Mouse (Mus musculus) embryonic fibroblast, embryonic 13.5 days (primary cell): ENCODE measurements around the gene Cryl1. TPM values are rescaled to one million over a fixed set of nuclear protein-coding genes. Genes with fewer than 3 reads are reported as not detected.

ENCODE experiments used
- H3K27ac ChIP-seq: 2 replicates; pipeline ENCODE4 v1.5.1; 2012; ENCODE audit warnings: low read length, control low read depth, inconsistent platforms; ENCODE audit not compliant: insufficient read depth
- H3K4me1 ChIP-seq: 2 replicates; pipeline ENCODE4 v1.6.1; 2011; ENCODE audit warnings: low read length; ENCODE audit not compliant: control insufficient read depth, insufficient read depth
- H3K4me3 ChIP-seq: 2 replicates; pipeline ENCODE4 v1.5.1; 2011; ENCODE audit warnings: mild to moderate bottlenecking, control low read depth, low read length; ENCODE audit not compliant: insufficient read depth
- CTCF ChIP-seq: IDR thresholded peaks from 2 replicates; pipeline ENCODE4 v1.5.1; 2011; ENCODE audit warnings: mild to moderate bottlenecking, control low read depth, low read length, moderate library complexity, borderline replicate concordance; ENCODE audit not compliant: insufficient read depth
- POLR2A ChIP-seq: IDR thresholded peaks from 2 replicates; pipeline ENCODE4 v1.6.1; 2011; ENCODE audit warnings: low read depth, mild to moderate bottlenecking, control low read depth, low read length, moderate library complexity
- polyA plus RNA-seq: library from polyadenylated mRNA; stranded (reverse); fragments of >200 nt; gene quantifications from 2 replicates; pipeline ENCODE4 v1.2.4, GENCODE M21; 2011; ENCODE audit warnings: low read depth; ENCODE audit not compliant: missing spikeins, insufficient read length

Cryl1 gene
- polyA plus RNA-seq, 1 experiment = 12.9 TPM

GRCm38 (mm10) chr14:57402815-57403214, 4.5 kb upstream of the Cryl1 start:
- H3K27ac ChIP-seq = no peak overlapping the region
- no peak overlapping the region for H3K4me3 ChIP-seq
- TF ChIP-seq CTCF (no peak), POLR2A (no peak)
- H3K4me1 ChIP-seq = 0 out of 2 replicates have a peak, but pooled peaks cover 2% of the 10 kb centered on the region

GRCm38 (mm10) chr14:57398813-57399427, 591 bp upstream of the Cryl1 start:
- Histone ChIP-seq H3K4me1 (0 out of 2 replicates have a peak, but pooled peaks cover 4% of the 10 kb centered on the region), H3K4me3 (peak overlapping the region; percentile 42), H3K27ac (no peak overlapping the region)
- TF ChIP-seq CTCF = no peak
- no peak for TF ChIP-seq POLR2A

GRCm38 (mm10) chr14:57397221-57397620, 1.1 kb downstream of the Cryl1 start:
- H3K4me3 ChIP-seq = no peak overlapping the region
- no peak overlapping the region for H3K27ac ChIP-seq
- 0 out of 2 replicates have a peak, but pooled peaks cover 4% of the 10 kb centered on the region for H3K4me1 ChIP-seq
- no peak for TF ChIP-seq POLR2A
- no peak for TF ChIP-seq CTCF

GRCm38 (mm10) chr14:57395470-57395869, 2.9 kb downstream of the Cryl1 start:
- Histone ChIP-seq H3K4me3 (no peak overlapping the region), H3K27ac (no peak overlapping the region), H3K4me1 (0 out of 2 replicates have a peak, but pooled peaks cover 4% of the 10 kb centered on the region)
- TF ChIP-seq POLR2A (no peak), CTCF (no peak)

- 0 out of 2 replicates have a peak, but pooled peaks cover 1% of the 10 kb centered on the region for H3K4me1 ChIP-seq
- H3K27ac ChIP-seq = no peak overlapping the region
- H3K4me3 ChIP-seq = no peak overlapping the region
- TF ChIP-seq POLR2A (no peak), CTCF (no peak)
Measured at GRCm38 (mm10) chr14:57392278-57392677, 6.1 kb downstream of the Cryl1 start.

- no peak for TF ChIP-seq CTCF
- no peak for TF ChIP-seq POLR2A
Measured at GRCm38 (mm10) chr14:57391621-57392020, 6.7 kb downstream of the Cryl1 start.

GRCm38 (mm10) chr14:57386758-57387561, 11.4 kb downstream of the Cryl1 start:
- H3K27ac ChIP-seq = no peak overlapping the region
- TF ChIP-seq POLR2A (no peak), CTCF (no peak)
- H3K4me3 ChIP-seq = no peak overlapping the region
- H3K4me1 ChIP-seq = no peaks in the 10 kb centered on the region

More at GRCm38 (mm10) chr14:57391621-57392020, 6.7 kb downstream of the Cryl1 start:
- no peaks in the 10 kb centered on the region for H3K4me1 ChIP-seq
- no peak overlapping the region for H3K27ac ChIP-seq
- H3K4me3 ChIP-seq = no peak overlapping the region

- Histone ChIP-seq H3K27ac (no peak overlapping the region), H3K4me1 (no peaks in the 10 kb centered on the region), H3K4me3 (no peak overlapping the region)
- no peak for TF ChIP-seq CTCF
Measured at GRCm38 (mm10) chr14:57385667-57386066, 12.7 kb downstream of the Cryl1 start.

GRCm38 (mm10) chr14:57377531-57377930, 20.8 kb downstream of the Cryl1 start:
- Histone ChIP-seq H3K4me3 (no peak overlapping the region), H3K27ac (no peak overlapping the region), H3K4me1 (no peaks in the 10 kb centered on the region)
- TF ChIP-seq POLR2A = no peak
- TF ChIP-seq CTCF = no peak

GRCm38 (mm10) chr14:57376956-57377355, 21.4 kb downstream of the Cryl1 start:
- H3K4me1 ChIP-seq = no peaks in the 10 kb centered on the region
- H3K27ac ChIP-seq = no peak overlapping the region
- no peak for TF ChIP-seq POLR2A
- no peak for TF ChIP-seq CTCF
- H3K4me3 ChIP-seq = no peak overlapping the region
